Mouse (Mus musculus) bone marrow, adult 2 months (tissue): Measurements from ENCODE around the gene Mcm8. TPM values are rescaled to one million over a fixed set of nuclear protein-coding genes. Genes with fewer than 3 reads are reported as not detected.
A peak's percentile ranks its signal among the peaks of the same experiment; 100 is the strongest.

Experiments
- H3K27ac ChIP-seq: fragments of 200-500 bp; 2 replicates; pipeline ENCODE4 v1.5.1; 2012; ENCODE audit warnings: low read depth, mild to moderate bottlenecking, control low read depth, inconsistent platforms, low read length; ENCODE audit not compliant: control insufficient read depth, poor library complexity, insufficient read depth
- H3K4me1 ChIP-seq: fragments of 200-500 bp; 2 replicates; pipeline ENCODE4 v1.6.1; 2011; ENCODE audit warnings: low read length; ENCODE audit not compliant: control insufficient read depth, insufficient read depth
- H3K4me3 ChIP-seq: fragments of 200-500 bp; replicated peaks from 2 replicates; pipeline ENCODE3; 2011; ENCODE audit warnings: mild to moderate bottlenecking, low read depth, low read length, control low read depth; ENCODE audit not compliant: control insufficient read depth
- CTCF ChIP-seq: fragments of 200-500 bp; IDR thresholded peaks from 2 replicates; pipeline ENCODE4 v1.5.1; 2011; ENCODE audit warnings: low read length, control low read depth; ENCODE audit not compliant: control insufficient read depth, insufficient read depth
- POLR2A ChIP-seq: fragments of 200-500 bp; IDR thresholded peaks from 2 replicates; pipeline ENCODE4 v1.6.1; 2011; ENCODE audit warnings: low read depth, mild to moderate bottlenecking, control low read depth, low read length, borderline replicate concordance; ENCODE audit not compliant: control insufficient read depth
- WGBS: fragments of 180-500 bp; shearing (Covaris S2); methylation state at CpG from one replicate; pipeline ENCODE4 v1.1.7; 2018; 5-methylcytosine and 5-hydroxymethylcytosine counted together
- polyA plus RNA-seq: library from polyadenylated mRNA; stranded (reverse); fragments of >200 nt; gene quantifications from 2 replicates; pipeline ENCODE4 v1.2.4, GENCODE M21; 2011; ENCODE audit warnings: low replicate concordance; ENCODE audit not compliant: missing spikeins, insufficient read depth, insufficient read length

Mcm8 gene
- polyA plus RNA-seq, result 3.0 and 3.7 TPM in 2 replicates

DNA sequence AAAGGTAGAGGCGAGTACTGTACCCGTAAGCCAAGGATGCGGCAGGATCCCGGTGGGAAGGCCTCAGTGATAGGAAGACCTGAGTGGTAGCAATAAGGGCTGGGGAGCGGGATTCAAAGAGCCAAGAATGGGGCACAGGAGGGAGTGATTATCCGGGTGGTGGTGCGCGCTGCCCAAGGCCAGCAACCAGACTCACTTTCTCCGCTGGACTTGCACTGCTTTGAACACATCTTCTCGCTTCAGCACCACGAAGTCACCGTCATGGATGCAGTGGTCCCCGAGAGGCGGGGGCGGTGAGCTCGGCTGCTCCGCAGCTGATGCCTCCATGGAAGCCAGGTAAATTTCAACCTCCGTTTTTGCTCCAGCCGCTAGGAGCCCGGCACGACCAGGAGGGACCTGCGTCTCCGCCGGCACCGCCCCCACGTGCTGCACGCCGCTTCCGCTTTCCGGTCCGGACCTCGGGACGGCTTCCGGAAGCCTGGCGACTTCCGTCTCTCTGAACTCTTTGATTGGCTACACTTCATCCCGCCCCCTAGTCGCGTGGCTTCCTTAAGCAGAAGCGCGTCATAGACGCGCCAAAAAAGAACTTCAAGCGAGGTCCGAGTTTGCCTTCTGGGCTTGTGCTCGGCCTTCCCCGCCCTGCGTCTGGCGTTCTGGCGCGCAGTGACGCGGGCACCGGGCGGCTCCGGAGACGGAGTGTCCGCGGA, at the start of gene Mcm8, which contains the start of gene Trmt6:
TSS of gene Mcm8 (plus strand) at position 534 of the 707 bp plus-strand sequence.
TSS of gene Trmt6 (minus strand) at position 448 of the 707 bp plus-strand sequence.
- peak; percentile 45; the same call in 1 of the 2 replicates for TF ChIP-seq POLR2A
- no peak for TF ChIP-seq CTCF
- H3K4me1 ChIP-seq, result no peaks in the 10 kb centered on the region; the same call in 1 of the 2 replicates
- peak within 1 kb of the TSS; percentile 94 for H3K4me3 ChIP-seq
- WGBS, result under 1% methylated on average over 59 of the region's 59 CpGs
- peak within 1 kb of the TSS; percentile 86 for H3K27ac ChIP-seq

DNA sequence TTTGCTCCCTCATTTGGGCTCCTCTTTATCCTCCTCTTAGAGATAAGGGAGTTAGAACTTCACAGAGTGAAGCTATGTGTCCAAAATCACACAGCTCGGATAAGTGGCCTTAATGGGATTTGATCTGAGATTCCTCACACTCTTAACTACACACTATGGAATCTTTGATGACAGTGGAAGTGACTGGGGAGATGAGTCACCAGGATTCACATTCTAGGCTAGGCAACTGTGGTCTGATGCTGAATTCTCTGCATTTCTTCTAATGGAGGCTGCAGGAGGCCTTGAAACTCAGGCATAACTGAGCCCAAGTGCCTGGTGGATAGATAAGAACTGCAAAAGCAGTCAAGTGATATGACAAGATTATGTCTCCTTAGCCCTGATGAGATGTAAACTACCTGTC, 45.1 kb upstream of the Mcm8 start:
- TF ChIP-seq CTCF (no peak), POLR2A (no peak)
- 54% methylated on average over 1 of the region's 1 CpGs for WGBS

DNA sequence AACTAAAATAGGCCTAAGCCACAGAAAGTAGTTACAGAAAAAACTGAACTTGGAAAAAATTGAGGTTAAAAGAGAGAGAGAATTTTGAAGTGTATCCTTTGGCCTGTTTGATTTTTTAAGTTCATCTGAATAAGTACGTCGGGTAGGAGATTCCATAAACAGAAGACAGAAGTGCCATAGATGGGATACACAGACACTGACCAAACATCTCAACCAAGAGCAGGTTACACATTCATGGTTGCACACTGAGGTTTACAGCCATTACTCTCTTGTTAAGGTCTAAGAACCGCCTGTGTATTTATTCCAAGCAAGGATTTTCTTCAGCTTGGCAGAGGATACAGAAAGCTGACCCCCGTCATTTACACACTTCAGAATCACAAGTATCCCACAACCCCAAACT, 35.0 kb upstream of the Mcm8 start, which contains the start of gene Chgb:
TSS of gene Chgb (plus strand) at position 301 of the 400 bp plus-strand sequence.
- Histone ChIP-seq H3K4me3 (no peak within 1 kb of the TSS), H3K4me1 (no peaks in the 10 kb centered on the region), H3K27ac (no peak within 1 kb of the TSS; the same call in 1 of the 2 replicates)
- 28% methylated on average over 4 of the region's 4 CpGs for WGBS
- no peak for TF ChIP-seq POLR2A
- TF ChIP-seq CTCF, result no peak

More for the DNA sequence above, 45.1 kb upstream of the Mcm8 start:
- no peaks in the 10 kb centered on the region for H3K4me1 ChIP-seq
- H3K4me3 ChIP-seq, result no peak overlapping the region
- H3K27ac ChIP-seq, result no peak overlapping the region

DNA sequence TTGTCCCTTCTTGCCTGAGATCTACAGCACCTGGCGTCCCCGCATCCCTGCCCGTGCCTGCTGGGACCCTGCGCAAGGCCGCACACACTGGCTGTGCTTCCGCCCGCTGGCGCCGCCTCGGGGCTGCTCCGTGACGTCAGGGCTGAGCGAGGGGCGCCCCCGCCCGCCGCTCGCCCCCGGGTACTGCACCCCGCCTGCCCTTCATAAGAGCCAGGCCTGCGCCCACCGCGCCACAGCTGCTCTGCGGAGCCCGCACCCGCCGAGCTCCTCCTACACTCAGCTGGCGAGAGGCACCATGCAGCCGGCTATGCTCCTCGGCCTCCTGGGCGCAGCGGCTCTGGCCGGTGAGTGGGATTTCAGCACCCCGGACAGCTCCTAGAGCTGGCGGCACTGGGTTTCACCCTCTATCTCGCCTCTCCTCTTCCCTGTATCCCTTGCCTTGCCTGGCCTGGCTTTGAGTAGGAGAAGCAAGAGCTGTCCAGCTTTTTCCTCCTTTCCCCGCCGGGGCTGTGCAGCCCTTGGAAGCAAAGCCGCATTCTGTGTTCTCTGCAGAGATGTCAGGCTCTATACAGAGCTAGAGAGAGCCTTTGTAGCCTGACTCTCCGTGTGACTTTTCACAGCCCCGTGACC, 34.4 kb upstream of the Mcm8 start:
- Histone ChIP-seq H3K4me1 (no peaks in the 10 kb centered on the region), H3K4me3 (no peak overlapping the region), H3K27ac (no peak overlapping the region; the same call in 1 of the 2 replicates)
- TF ChIP-seq POLR2A (no peak), CTCF (no peak)
- 2% methylated on average over 39 of the region's 41 CpGs for WGBS

DNA sequence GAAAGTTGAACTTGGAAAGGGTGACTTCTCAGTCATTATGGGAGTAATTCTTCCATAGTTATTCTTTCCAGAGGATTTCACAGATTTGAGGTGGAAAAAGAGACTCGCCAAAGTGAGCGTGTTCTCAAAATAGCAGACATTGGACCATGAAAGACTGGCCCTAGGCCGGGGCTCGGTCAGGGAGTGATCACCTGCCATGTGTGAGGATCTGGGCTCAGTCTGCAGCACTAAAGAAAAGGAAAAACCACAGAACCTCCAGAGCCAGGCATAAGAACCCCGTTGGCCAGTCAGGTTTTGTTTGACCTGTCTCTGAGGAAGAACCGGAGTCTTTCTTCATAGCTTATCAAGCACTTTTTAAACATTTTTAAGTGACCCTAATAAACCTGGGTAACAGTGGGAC, 31.9 kb upstream of the Mcm8 start:
- WGBS, result 80% methylated on average over 6 of the region's 6 CpGs
- no peaks in the 10 kb centered on the region for H3K4me1 ChIP-seq
- H3K27ac ChIP-seq, result no peak overlapping the region
- H3K4me3 ChIP-seq, result no peak overlapping the region
- no peak for TF ChIP-seq CTCF
- TF ChIP-seq POLR2A, result no peak

DNA sequence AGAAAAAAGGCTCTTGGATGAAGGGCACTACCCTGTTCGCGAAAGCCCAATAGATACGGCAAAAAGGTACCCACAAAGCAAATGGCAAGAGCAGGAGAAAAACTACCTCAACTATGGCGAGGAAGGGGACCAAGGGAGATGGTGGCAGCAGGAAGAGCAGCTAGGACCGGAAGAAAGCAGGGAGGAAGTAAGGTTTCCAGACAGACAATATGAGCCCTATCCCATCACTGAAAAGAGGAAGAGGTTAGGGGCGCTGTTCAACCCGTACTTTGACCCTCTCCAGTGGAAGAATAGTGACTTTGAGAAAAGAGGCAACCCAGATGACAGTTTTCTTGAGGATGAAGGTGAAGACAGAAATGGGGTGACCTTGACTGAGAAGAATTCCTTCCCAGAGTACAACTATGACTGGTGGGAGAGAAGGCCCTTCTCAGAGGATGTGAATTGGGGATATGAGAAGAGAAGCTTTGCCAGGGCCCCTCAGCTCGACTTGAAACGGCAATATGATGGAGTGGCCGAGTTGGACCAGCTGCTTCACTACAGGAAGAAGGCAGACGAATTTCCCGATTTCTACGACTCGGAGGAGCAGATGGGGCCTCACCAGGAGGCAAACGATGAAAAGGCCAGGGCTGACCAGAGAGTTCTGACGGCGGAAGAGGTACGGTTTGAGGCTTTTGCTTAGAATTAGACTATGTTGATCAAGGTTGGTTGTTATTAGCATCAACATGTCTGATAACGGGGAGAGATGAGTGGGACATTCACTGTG, 22.3 kb upstream of the Mcm8 start:
- TF ChIP-seq POLR2A, result no peak
- TF ChIP-seq CTCF, result no peak
- 71% methylated on average over 19 of the region's 19 CpGs for WGBS
- H3K27ac ChIP-seq, result no peak overlapping the region
- H3K4me3 ChIP-seq, result no peak overlapping the region
- no peaks in the 10 kb centered on the region for H3K4me1 ChIP-seq

DNA sequence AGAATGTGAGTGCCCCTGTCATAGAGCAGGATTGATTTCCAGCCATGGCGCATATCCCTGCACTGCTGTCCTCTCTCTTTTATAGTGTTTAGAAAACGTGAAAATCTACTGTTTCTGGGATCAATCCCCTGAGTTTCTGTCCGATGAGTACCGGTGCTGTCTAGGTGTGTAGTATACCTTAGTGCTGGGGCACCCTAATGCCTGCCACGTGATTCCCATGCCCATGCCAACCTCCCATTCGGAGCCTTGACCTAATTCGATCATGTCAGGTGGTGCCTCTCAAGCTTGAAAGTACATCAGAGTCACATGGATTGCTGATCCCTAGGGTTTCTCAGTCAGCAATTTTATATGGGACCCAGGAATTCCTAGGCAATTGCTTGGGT, 21.7 kb upstream of the Mcm8 start:
- 77% methylated on average over 7 of the region's 7 CpGs for WGBS
- no peak overlapping the region for H3K27ac ChIP-seq
- no peak overlapping the region for H3K4me3 ChIP-seq
- TF ChIP-seq POLR2A, result no peak
- H3K4me1 ChIP-seq, result no peaks in the 10 kb centered on the region

DNA sequence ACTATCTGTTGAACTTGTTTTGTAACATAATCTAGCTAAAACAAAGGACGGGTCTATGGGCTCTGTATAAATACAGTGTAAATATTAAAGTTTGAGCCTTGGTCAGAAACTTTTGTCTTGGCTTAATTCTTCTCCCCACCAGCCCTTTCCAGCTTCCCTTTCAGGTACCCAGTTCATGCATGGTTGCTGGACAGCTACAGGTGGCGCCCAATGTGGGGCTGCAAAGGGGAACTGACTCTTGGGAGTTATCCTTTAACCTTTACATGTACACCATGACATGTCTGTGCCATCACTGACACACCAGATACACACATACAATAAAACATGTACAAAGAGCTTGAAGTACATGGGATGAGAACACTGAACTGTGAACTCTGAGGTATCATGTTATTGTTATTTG, 13.0 kb upstream of the Mcm8 start:
- Histone ChIP-seq H3K27ac (no peak overlapping the region), H3K4me1 (no peaks in the 10 kb centered on the region), H3K4me3 (no peak overlapping the region)
- TF ChIP-seq POLR2A, result no peak
- TF ChIP-seq CTCF, result no peak
- 86% methylated on average over 2 of the region's 2 CpGs for WGBS
